Mouse (Mus musculus) neutrophil, adult 5-6 weeks (primary cell): ENCODE data around the gene Creld1. TPM values are rescaled to one million over a fixed set of nuclear protein-coding genes. Genes with fewer than 3 reads are reported as not detected.

ENCODE experiments used
- ATAC-seq: fragments of 151-379, 151-347 bp; 2 replicates; pipeline ENCODE4 v1.8.0; 2017; ENCODE audit warnings: mild to moderate bottlenecking, moderate TSS enrichment; ENCODE audit not compliant: insufficient number of reproducible peaks, poor library complexity, low FRiP score, severe bottlenecking; ENCODE audit errors: extremely low read depth
- total RNA-seq: library from RNA; stranded (forward); fragments of 200-1000 nt; gene quantifications from 2 replicates; pipeline ENCODE4 v1.2.3, GENCODE M21; 2017

The Creld1 gene
- total RNA-seq, 1 experiment from 2014 or later: 8.5 TPM

DNA sequence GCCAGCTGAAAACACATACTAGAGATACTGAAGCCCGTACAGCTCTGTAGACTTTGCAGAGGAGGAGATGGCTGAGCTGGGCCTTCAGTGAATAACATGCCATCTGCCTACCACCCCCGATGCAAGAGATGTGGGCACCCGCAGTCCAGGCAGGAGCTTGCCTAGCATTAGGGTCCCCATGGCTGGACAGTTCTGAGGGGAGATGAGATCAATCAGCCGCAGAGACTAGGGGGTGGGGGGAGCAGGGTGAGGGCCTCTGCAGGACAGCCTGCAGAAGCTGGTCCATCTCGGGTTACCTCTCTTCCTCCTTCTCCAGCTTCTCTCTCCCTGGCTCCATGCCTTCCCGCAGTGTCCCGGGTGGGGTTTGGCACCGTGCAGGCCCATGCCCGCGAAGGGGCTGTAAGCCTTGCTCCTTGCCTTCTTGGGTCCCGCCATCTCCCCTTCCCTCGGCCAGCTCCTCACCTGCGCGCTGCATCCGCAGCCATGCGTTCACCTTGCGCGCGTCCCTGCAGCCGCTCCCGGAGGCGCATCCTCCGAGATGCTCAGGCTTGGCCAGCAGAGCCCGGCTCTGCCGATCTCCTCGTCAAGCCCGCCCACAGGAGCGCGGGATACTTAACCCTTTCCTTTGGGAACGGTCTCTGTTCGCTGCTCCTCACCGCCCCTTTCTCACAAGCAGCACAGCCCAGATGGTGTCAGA is 18.4 kb downstream of the Creld1 start, which contains the start of gene Prrt3:
TSS of gene Prrt3 (minus strand) at position 544 of the 697 bp plus-strand sequence.
- ATAC-seq: no peak

DNA sequence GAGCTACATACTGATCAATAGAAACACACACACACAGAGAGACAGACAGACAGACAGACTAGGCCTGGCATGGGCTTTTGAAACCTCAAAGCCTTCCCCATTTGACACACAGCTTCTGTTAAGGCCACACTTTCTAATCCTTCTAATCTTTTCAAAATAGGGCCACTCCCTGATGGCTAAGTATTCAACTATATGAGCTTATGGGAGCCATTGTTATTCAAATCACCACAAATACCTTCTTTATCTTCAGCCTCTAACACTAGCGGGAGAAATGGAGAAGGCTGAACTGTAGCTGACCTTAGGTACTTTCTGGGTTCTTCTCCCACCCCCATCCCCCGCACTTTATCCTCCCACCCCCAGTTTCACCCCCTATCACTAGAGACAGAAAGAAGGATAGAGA is 19.7 kb downstream of the Creld1 start:
- no peak for ATAC-seq

DNA sequence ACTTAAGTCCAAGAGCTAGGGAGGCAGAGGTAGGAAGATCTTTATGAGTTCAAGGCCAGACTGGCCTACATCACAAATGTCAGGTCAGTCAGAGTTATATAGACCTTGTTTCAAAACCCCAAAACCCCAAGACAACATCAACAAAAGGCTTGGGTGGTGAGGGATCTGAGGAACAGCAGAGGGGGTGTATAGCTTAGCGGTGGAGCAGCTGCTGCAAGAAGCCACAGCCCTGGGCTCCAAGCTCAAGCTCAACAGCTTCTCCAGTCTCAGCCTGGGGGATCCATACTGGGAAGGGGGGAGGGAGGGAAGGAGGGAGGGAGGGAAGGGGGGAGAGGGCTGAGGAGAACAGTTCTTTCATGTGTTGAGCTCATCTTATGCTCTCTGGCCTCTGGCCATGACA is 22.6 kb downstream of the Creld1 start:
- no peak for ATAC-seq

DNA sequence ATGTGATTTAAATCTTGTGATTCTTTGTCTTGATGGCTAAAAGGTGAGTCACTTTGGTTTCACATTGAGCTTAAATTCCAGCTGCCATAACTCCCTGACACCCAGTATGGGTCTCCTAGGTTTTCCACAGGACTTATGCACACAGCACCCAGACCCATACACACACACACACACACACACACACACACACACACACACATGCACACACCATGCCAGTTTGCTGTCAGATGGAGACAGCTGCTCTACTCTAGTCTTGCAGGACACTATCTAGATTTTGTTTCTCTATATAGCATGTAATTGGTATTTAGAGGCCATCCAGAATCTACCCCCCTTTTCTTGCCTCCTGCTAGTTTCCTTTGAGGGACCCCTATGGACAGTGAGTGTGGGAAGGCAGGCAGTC is 24.0 kb downstream of the Creld1 start:
- ATAC-seq: no peak

DNA sequence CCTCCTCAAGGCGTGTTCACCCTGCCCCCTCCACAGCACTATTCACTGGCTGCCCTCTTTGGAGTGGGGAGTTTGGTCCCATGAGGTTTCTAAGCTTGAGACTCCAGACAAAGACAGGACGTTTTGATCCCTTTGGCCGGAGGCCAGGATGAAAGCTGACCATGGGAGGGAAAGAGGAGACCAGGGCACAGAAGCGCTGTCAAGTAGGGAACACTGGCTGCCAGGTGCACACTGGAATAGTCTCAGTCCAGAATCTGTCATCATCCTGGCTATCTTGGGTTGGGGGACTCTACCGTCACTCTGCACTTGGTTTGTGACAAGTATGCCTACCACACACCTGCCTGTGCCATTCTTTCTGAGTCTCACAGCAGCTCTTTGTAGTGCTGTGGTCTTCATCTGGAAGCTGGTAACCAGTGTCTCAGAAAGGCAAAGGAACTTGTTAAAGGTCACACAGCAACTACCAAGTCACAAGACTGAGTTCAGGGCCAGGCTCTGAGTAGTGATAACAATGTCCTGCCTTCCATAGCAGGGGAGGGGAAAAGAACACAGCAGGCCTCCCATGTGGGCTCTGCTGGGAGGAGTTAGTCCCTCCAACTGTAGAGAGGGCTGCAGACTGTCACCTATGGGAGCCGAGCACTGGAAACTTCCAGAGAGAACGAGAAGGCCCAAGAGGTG is 25.3 kb downstream of the Creld1 start:
- ATAC-seq: no peak

DNA sequence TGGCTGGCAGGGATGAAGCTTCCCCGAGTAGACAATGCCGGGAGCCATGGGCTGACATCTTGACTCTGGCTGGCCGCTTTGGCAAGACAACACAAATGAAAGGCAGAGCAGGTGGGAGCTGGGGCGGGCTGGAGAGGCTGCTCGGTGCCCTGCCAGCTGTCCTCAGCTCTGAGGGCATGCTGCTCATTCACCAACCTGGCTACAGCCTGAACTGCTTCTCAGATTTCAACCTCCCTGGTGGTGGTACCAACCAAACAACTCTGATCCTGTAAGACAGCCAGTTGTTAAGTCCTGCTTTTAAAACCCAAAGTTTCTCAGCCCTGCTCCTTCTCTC is 25.8 kb downstream of the Creld1 start:
- no peak for ATAC-seq

DNA sequence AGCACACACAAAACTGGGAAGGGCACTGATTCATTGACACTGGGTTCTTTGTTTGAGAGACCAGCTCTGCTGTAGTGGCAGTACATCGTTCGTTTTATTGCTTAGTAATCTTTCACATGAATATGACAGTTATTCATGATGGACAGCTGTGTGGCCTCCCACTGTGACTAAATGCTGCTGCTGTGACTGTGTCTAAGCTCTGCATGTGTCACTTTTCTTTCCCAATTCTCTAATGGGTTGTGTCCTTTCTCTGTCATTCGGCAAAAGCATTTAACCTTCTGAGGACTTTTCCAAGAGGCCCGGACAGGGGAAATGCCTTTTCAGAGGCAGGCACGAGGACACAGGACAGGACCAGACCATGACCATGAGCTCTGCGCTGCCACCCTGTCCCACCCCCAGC is 30.8 kb downstream of the Creld1 start:
- no peak for ATAC-seq

DNA sequence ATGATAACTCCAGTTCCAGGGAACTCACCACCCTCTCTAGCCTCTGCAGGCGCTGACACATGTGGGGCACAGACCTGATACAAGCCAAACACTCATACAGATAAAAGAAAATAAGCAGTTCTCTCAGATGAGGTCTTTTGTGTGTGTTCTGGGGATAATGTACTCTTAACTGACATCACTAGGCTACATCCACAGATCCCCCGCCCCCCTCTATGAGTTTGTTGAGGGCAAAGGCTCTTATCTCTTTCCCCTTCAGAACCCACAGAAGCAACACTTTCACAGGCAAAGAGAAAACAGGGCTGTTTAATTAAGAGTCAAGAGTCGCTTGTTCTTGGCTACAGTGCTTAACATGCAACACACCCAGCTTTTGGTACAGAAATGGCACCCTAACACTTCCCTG is 31.5 kb downstream of the Creld1 start:
- no peak for ATAC-seq

DNA sequence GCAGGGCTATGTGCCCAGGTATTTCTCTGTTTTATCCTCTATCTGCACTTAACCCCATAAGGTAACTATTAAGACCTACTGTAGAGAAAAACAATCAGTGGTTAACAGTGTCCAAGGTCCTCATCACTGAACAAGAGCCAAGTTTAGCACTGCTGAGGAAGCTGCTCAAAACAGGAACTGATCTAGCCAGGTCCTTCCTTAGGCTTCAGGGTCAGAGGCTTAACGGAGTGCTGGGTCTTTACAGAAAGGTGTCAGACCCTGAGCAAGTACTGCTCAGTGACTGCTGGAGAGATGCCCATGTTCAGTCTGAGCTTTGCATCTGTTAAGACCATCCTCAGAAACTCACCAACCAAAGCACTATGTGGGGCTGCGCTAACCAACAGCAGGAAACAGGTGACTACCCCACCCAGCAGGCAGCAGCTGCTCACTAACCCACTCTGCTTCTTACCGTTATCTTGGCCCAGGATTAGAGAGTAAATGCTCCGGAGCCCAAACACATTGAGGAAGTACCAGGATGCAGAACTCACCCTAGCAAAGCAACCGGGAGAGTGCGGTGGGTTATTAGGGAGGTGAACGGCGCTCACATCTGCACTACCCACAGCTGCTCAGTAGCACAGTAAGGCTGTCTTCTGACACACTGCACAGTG is 34.5 kb downstream of the Creld1 start:
- ATAC-seq: peak; percentile 39

DNA sequence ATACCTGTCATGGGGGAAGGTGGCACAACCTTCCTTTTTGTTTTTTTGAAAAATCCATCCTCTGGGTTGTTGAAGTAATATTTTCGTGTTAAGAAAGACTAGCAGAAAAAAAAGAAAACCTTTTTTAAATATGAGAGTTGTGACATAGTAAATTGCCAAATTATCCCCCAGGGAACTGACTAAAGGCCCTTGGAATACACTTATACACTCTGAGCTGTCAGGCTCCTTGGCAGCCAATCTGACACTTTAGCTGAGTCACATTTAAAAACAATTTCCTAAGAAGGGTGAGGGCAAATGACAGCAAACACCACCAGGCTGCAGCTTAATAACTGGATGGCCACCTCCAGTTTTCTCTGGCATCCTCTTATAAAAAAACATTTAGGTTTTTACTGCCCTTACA is 39.2 kb downstream of the Creld1 start:
- no peak for ATAC-seq

DNA sequence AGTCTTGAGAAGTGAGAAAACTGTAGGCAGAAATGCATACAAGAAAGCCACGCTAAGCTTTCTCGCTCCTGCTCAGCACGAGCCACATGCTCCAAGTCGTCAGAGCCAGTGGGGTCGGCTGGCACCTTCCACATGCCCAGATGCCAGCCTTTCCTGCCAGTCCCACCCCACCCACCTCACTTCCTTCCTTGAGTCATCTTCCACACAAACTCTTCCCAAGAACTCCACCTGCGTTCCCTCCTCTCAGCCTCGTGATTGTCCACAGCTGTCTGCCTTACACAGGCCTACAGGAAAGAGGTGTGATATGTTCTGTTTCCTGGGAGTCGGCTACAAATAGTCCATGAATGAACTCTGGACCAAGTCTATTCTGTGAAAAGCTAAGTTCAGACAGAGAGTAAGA is 40.3 kb downstream of the Creld1 start:
- no peak for ATAC-seq

DNA sequence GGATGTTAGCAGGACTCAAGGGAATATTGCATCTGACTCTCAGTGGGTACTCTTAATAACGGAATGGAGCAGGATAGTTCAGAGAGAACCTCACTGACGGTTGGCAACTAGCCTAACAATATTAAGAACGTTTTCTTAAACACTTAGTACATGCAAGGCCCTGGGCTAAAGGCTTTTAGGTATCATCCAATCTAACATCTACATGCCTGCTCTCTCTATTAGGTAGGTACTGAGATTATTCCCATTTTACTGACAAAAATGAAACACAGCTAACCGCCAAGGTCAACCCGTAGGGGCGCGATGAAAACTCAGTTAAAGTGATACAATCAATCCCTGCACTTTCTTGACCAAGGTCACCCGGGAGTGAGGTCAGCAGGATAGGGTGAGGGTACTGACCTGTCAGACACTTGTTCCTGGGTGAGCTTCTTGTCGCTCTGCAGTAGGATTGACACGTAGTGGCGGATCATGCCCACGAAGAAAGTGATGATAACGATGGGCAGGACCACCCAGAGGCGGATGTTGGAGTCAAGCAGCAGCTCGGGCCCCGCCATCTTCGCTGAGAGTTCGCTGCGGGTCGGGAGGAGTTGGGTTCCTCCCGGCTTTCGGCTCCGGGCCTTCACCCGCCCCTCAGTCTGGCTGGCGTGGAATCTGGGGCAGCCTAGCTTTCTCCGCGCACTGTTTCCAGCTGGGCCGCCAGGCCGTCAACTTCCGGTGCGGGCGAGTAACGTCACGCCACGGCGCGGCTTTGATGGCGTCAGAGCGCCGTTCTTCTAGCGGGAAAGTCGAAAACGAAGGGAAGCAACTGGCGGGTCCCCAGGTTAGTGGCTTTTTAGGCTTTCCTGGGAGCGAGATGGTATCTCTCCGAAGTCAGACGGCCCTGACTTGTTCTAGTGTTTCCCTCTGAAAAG is 48.1 kb downstream of the Creld1 start, which contains the start of the genes Emc3 and Fancd2:
TSS of gene Emc3 (minus strand) at position 721 of the 908 bp plus-strand sequence.
TSS of gene Fancd2 (plus strand) at position 751 of the 908 bp plus-strand sequence.
- ATAC-seq: peak; percentile 93

DNA sequence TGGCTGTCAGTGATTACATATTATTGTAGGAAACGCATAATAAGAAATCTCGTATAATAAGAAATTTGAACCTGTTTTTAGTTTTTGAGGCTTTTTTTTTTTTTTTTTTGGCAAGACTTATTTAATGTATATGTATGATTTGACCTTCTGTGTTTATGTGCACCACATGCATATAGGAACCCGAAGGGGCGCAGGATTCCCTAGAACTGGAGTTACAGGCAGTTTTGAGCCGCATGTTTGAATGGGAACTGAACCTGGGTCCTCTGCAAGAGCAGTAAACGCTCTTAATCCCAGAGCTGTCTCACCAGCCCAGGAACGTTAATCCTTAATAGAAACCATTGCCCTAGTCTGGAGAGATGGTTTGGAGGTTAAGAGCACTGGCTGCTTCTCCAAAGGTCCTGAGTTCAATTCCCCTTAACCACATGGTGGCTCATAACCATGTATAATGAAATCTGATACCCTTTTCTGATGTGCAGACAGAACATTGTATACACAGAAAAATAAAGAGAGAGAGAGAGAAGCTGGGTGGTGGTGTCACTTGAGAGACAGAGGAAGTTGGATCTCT is 48.8 kb downstream of the Creld1 start:
- no peak for ATAC-seq

DNA sequence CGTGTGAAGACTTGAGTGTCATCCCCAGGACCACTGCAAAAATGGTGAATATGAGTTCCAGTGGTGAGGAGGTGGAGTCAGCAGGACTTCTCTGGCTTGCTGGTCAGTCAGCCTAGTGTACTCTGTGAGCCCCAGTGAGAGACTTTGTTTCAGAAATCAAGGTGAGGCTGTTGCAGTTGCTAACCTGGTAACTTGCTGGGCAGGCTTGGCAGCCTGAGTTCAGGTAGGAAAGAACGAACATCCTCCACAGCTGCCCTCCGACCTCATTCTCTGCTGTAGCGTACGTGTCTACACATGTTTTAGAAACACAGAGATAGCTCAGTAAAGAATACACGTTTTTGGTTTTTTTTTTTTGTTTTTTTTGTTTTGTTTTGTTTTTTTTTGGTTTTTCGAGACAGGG is 51.8 kb downstream of the Creld1 start:
- no peak for ATAC-seq

DNA sequence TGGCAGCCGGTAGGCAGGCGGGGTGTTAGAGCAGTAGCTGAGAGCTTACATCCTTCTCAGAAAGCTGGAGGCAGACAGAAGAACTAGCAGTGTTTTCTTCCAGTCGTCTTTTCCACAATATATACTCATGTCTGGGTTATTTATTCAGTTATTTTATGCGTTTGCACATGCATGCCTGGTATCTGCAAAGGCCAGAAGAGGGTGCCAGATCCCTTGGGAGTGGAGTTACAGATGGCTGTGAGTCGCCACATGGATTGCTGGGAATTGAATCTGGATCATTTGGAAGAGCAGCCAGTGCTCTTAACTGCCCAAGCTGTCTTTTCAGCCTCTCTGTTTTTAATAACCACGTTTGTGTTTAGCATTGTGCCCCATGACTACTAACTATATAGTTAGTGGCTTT is 58.5 kb downstream of the Creld1 start:
- no peak for ATAC-seq
